Mouse (Mus musculus) cerebellum, postnatal 10 days (tissue): Measurements from ENCODE around the gene Olfr98.
"Not testable (repeated sequence)": the region's sequence is repeated elsewhere in the genome, so short reads cannot be mapped to it uniquely, and the experiment has no call there.

Experiments
- DNase-seq, 2 experiments: peaks; one replicate each; pipeline ENCODE4 v3.0.0; 2021; ENCODE audit warnings: mixed read lengths in 2 of 2

Gene Olfr98

DNA sequence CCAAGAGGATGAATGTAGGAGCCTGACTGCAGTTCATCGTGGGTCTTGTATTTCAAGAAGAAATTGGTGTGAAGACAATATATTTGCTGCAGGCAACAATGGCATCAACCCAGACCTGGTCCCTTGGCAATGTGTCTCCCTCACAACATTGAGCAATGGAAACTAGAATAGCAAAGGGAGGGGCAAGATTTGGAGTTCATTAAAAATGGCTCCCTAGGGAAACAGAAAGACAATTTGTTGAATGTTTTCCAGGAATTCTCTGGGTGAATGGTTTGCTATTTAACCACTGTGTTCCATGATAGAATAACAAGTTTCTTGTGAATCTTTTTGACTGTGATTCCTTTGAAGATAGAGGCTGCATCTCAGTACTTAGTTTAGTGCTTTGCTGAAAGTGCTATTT lies at the start of gene Olfr98:
TSS of gene Olfr98 (minus strand) at position 124 of the 400 bp plus-strand sequence.
- DNase-seq, result no peak

DNA sequence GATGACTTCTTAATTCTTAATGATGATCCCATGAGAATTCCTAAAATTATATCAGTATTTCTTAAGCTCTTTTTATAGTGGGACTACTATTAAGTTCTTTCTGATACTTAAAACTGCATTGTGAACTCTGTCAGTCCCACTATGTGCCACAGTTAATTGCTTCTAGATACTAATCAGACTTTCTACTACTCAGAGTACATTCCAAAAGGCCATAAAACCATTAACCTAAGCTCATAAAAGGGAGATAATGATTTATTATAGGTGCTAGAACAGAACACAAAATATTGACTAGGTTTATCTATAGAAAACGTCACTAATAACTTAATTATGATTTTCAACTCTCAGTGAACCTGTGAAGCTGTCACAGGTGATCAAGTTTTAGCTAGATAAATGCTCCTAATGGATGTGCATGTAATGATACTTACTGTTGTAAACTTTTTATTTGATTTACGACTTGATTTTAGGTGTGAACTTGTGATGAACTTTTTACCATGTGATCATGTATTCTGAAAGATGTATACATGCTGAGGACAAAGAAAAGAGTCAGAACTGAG lies 46.7 kb upstream of the Olfr98 start:
- DNase-seq, result no peak

DNA sequence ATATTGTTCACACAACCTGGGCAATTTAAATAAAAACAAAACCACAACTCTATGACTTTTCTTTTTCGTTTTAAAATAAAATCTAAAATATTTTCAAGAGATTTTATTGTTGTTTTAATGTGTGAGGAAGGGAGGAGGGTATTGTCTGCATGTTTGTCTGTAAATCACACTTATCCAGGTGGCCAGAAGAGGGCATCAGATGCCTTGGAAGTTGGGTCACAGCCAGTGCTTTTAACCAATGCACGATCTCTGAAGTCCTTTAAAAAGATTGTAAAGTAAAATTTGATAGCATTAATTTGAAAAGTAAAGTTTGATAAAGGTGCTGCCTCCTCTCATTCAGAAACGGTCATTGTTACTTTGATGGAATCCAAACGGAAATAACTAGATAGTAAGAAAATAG lies 44.9 kb upstream of the Olfr98 start:
- peak; percentile 1 to 4 for DNase-seq

DNA sequence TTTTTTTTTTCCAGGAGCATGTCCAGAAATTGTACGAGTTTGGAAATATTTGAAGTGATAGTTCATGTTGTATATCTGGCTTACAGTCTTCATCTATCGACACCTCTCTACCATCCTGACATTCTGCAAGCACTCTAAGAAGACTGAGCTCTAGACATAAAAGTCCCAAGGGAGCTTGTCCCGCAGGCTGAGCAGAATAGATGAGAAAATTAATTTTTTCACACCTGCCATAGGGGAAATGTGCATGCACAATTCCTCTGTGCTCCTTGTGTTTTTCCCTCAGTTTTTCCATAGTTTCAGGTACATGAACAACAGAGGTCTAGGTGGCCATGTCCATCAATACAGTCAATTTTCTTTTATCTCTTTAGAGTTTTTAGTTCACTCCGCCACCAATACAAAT lies 40.7 kb upstream of the Olfr98 start, which contains the start of gene Olfr101:
TSS of gene Olfr101 (minus strand) at position 101 of the 400 bp plus-strand sequence.
- DNase-seq, result no peak

DNA sequence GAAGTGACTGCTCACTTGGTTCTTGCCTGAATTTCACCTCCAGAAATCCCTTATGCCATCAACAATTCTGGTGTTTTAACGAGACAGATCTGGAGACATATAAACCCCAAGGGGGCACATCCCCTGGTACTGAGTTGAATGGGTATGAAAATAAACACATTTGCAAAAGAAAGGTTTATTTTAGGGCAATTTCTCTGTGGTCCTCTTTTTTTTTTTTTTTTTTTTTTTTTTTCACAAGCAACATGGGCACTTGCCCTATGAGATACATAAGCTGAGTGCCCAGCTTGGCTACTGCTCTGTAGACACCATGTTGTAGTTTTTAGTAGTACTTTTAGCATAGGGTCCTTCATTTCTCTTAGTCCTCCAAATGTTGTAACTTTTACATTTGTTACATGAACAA lies 19.8 kb upstream of the Olfr98 start, which contains the start of gene Olfr99:
TSS of gene Olfr99 (minus strand) at position 101 of the 400 bp plus-strand sequence.
- no peak for DNase-seq

DNA sequence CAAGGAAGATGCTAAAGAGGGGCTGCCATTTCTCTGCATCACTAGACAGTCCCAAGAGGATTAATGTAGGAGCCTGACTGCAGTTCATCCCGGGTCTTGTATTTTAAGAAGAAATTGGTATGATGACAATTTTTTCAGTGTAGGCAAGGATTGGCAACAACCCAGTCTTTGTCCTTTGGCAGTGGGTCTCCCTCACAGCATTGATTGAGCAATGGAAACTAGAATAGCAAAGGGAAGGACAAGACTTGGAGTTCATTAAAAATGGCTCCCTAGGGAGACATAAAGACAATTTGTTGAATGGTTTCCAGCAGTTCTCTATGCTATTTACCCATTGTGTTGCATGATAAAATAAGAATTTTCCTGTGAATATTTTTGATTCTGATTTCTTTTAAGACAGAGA lies 16.8 kb upstream of the Olfr98 start:
- no peak for DNase-seq

DNA sequence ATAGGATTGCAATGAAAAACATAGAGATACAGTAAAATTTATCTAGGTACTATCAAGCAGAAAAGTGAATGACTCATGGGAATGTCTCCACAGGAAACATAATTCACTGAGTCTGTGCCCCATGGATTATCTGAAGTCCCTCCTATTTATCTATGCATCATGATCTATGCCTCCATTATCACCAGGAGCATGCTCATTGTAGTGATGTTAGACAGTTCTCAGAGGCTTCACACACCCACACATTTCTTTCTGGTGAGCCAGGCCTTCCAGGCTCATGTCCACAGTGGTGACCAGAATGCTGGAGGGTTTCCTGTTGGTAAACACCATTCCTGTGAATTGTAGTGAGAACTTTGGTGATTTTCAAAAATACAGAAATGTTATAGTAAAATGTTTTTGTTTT lies 13.0 kb upstream of the Olfr98 start:
- no peak for DNase-seq

DNA sequence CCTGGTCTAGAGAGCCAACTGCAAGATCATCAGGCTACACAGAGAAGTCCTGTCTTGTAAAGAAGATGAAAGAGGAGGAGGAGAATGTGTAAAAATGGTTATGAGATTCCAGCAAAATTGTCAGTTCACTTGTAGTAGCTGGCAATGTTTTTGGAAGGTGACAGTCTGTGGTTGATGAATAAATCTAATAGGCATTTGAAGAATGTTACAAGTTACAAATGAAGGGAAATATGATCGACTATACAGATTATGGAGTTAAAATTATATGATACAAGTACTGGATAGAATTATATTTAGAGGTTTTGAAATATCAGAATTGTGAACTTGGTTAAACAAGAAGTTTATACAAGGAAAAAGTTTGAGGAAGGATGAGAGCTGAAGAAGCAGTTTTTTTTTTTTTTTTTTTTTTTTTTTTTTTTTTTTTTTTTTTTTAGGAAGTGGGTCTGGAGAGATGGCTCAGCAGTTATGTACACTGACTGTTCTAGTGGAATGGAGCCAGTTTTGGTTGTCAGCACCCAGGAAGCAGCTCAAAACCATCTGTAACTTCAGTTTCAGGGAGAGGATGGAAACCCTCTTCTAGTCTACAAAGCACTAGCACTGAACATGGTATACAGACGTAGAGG lies 12.2 kb upstream of the Olfr98 start:
- no peak for DNase-seq

DNA sequence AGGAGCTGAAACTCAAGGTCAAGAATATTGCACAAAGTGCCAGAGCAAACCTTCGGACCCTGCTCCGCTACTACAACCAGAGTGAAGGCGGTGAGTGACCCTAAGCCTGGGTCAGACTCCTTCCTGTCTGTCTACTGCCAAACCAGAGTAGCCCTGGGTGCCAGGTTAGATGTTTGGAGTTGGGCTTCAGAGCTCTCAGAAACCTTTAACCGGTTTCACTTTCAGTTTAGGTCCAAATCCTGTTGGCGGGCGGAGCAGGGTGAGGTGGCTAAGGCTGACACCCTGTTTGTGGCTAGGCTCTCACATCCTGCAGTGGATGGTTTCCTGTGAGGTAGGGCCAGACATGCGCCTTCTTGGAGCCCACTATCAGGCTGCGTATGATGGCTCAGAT lies 7.1 kb upstream of the Olfr98 start:
- peak in 1 of 2 experiments; percentile 8 for DNase-seq

DNA sequence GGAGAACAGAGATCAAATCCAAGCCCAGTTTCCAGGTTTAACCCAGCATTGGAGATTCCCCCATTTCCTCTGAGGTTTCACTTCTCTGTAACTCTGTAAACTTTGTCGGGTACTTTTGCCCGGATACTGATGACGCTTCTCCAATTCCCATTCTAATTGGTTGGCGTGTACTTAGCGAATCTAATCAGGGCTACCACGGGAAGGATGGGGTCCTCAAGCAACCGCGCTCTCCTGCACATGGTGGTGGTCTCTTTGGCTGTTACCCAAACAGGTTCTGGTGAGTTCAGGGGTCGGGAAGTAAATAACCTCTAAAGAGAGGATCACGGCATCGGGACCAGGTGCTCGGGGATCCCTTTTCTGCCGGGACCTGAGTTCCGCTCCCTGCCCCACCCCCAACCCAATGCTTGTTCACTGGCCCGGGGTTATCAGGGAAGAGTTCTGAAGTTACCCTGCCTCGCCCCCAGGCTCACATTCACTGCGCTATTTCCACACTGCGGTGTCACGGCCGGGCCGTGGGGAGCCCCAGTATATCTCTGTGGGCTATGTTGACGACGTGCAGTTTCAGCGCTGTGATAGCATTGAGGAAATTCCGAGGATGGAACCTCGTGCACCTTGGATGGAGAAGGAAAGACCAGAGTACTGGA lies 6.6 kb upstream of the Olfr98 start, which contains the start of gene H2-M3:
TSS of gene H2-M3 (plus strand) at position 163 of the 644 bp plus-strand sequence.
- DNase-seq, result peak; percentile 89 to 91

DNA sequence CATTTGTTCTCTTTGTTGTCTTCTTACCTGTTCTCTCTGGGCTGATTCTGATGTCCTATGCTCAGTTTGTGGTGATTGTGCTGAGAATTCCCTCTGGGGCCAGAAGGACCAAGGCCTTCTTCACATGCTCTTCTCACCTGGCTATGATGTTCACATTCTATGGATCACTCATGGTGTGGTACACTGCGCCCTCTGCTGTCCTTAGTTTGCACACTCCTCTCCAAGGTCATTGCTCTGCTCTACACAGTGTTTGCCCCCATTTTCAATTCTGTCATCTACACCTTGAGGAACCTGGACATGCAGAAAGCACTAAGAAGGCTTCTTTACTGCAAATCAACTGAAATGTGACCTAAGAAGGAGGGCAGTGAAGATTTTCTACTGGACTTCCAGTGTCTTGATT lies 13.0 kb downstream of the Olfr98 start:
- peak; percentile 23 to 32 for DNase-seq

DNA sequence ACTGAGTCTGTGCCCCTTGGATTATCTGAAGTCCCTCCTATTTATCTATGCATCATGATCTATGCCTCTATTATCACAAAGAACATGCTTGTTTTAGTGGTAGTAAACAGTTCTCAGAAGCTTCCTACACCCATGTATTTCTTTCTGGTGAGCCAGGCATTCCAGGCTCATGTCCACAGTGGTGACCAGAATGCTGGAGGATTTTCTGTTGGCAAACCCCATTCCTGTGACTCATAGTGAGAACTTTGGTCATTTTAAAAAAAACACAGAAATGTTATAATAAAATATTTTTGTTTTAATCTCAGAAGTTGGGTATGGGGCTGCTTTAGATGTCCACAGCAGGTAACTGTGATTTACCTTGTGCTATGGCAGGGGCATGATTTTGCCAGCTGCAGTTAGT lies 14.1 kb downstream of the Olfr98 start:
- DNase-seq, result no peak

DNA sequence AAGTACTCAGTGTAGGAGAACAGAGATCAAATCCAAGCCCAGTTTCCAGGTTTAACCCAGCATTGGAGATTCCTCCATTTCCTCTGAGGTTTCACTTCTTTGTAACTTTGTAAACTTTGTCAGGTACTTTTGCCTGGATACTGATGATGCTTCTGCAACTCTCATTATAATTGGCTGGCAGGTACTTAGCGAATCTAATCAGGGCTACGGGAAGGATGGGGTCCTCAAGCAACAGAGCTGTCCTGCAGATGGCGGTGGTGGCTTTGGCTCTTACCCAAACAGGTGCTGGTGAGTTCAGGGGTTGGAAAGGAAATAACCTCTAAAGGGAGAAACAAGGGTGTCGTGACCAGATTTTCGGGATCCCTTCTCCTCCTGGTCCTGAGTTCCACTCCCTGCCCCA lies 16.8 kb downstream of the Olfr98 start:
- peak; percentile 28 to 33 for DNase-seq

DNA sequence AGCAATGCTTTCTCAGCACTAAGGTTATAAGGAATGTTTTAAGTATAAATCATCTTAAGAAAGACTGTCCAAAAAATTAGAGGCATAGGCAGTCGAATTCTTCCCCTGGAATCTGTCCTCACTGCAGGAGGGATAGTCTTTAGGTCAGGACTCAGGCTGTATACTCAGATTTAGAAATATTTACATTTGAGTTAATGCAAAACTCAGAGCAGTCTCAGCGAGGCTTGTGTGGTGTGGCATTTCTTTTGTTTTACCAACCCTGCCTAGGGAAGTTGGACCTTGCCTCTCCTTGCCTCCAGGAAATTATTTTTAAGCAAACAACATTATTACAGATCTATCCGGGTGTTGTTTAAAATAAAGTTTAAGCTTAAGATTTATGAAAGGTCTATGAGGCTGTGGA lies 21.4 kb downstream of the Olfr98 start:
- DNase-seq, result no peak

DNA sequence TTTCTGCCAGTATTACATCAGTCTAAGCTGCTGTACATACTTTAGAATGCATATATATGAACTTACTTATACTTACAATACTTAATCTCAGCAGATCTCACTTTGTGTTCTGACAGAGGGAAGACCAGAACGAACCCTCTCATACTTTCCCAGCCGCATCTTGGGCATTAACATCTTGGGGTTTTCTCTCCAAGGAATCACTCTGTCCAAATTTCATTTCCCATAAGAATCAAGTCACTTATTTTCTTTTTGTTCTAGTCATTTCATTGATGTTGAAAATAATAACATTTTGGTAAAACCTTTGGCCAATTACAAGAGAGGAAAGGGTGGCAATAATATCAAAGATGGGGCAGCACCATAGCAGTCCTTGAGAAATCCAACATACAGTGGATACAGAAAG lies 26.3 kb downstream of the Olfr98 start, which contains the start of gene Olfr97:
TSS of gene Olfr97 (minus strand) at position 101 of the 400 bp plus-strand sequence.
- not testable (repeated sequence) for DNase-seq

DNA sequence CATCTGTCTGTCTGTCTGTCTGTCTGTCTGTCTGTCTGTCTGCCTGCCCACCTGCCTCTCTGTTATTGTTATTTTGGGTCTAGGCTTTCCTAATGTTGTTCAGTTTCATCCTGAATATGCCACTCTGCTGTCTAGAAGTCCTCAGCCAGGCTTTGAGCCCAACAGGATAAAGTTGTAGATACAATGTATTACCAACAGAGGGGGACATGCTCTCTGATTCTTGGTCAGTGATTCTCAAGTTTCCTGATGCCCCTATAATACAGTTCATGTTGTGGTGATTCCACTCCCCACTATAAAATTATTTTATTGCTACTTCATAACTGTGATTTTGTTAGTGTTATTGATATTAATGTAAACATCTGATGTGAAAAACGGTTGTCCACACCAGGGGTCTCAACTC lies 41.7 kb downstream of the Olfr98 start:
- DNase-seq, result no peak

DNA sequence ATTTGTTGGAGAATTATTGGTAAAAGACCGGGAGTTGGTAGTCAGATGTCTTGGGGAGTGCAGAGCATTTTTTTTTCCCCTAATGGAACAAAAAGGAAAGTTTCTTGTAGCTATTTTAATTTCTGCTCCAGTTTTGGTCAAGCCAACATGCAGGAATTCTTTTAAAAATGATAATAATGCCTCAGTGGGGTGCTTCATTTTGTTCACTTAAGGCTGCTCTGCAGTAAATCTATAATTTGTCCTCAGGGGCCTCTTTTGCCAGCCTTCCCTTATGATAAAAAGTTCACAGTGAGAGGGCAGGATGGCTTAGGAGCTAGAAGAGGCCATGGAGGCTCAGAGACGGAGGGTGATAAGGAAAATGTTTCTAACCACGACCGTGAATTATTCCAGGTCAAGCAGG lies 43.7 kb downstream of the Olfr98 start, which contains the start of gene Olfr96:
TSS of gene Olfr96 (plus strand) at position 301 of the 400 bp plus-strand sequence.
- no peak for DNase-seq

DNA sequence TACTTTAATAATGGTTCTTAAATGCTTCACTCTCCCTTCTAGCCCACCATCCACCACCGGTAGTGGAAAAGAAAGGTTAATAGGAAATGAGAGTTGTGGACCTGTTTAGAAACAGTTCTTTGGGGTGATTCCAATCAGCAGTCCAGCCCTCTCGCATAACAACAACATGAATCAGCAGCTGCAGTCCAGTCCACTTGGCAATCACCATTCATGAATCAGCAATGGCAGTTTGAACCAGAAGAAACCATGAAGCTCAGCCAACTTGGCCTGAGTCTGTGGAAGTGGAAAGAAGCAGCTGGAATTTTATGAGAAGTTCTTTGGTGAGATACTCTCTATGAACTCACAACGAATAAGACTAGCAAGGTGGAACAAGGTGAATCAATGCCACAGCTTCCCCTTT lies 45.1 kb downstream of the Olfr98 start:
- no peak for DNase-seq

DNA sequence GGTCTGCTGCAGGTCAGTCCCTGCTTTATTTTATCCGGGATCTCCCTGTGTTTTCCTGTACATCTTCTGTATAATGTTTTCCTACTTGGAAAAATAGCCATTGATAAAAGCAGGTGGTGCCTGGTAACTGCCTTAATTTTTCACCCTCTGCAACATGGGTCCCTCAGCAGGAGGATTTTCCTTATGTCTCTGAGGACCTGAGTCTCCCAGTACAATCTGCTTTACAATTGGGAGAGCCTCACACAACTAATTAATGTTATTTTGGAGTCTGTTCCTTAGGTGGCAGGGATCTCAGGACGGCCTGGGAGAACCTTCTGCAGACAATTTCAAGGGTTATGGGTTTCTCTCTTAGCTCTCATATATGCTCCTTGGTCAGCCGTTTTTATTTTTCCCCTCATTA lies 50.5 kb downstream of the Olfr98 start, which contains the start of gene Olfr95:
TSS of gene Olfr95 (minus strand) at position 101 of the 400 bp plus-strand sequence.
- DNase-seq, result no peak
